32 mouse cellular contexts compared by ENCODE assay signal in the genomic region with DNA sequence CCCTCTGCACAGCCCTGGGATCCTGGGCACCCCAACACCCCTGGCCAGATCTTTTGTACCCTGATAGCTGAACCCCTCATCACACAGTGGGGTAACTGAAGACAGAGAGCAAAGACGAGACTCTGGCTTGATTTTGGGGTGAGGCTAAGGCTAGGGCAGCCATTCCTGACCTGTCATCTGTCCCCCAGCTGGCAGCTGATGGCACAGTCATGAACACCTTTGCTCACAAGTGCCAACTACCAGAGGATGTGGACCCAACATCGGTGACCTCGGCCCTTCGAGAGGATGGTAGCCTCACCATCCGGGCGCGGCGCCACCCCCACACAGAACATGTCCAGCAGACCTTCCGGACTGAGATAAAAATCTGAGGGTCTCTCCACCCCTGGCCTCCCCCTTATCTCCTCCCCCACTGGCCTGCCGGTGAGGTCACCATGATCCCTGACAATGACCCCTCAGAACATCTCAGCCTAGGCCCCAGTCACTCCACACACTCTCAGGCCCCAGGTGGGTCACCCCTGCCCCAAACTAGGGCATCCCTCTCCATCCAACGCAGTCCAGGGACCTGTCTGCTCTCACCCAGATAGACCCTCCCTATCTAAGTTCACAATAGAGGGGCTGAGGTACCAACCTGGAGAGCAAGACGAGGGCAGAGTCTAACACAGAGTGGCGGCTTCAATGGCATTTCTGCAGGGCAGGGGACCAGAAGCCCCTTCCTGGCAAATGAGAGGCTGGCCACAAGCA. TPM values are rescaled to one million over a fixed set of nuclear protein-coding genes. Genes with fewer than 3 reads are reported as not detected.
DNase-seq lines count a peak whose midpoint lies in the region; ATAC-seq and TF ChIP-seq lines count a peak whose summit lies in the region.
"Had no signal": no experiment of that assay in that cellular context is flagged by ENCODE, and none has a peak within 500 bp of the region (broad histone marks: within the 10 kb centered on the region; RNA-seq: fewer than 3 reads in every experiment).

No protein-coding gene starts in this region.

- peak overlapping the region; percentile 57 for H3K4me3 ChIP-seq in heart, embryonic 12.5 days
- peak overlapping the region; percentile 81 for H3K4me3 ChIP-seq in heart, embryonic 13.5 days
- H3K4me3 ChIP-seq in heart, embryonic 16.5 days (ENCODE audit: low read length) = peak overlapping the region; percentile 83
- H3K4me3 ChIP-seq in stomach, postnatal 0 days (ENCODE audit: low read depth, low read length) = no peak overlapping the region
- H3K4me3 ChIP-seq: midbrain, embryonic 12.5 days had no signal

- no peak for TF ChIP-seq CTCF in stomach, postnatal 0 days (IDR thresholded peaks at IDR 0.05; ENCODE audit: low read depth)

- H3K9ac ChIP-seq in heart, embryonic 12.5 days = peak overlapping the region; percentile 87
- peak overlapping the region; percentile 99 for H3K9ac ChIP-seq in heart, embryonic 13.5 days
- peak overlapping the region; percentile 98 for H3K9ac ChIP-seq in heart, embryonic 16.5 days (ENCODE audit: low read length)
- H3K9ac ChIP-seq in stomach, postnatal 0 days (ENCODE audit: low read length) = peak overlapping the region; percentile 13; the same call in 1 of the 2 replicates
- H3K9ac ChIP-seq: forebrain, postnatal 0 days; liver, postnatal 0 days; midbrain, embryonic 12.5 days had no signal

- no peak for DNase-seq in heart, adult 8-10 months (ENCODE audit: low spot score)
- DNase-seq in stomach, postnatal 0 days (ENCODE audit: low spot score) = peak; percentile 12
- DNase-seq in Muller cell, postnatal 12 days (ENCODE audit: inconsistent ontology term) = no peak
- DNase-seq in left cerebral cortex, postnatal 14 days (ENCODE audit: low spot score in 2 of 2) = no peak
- DNase-seq: adrenal gland, adult 8-10 months; cerebellum, adult 18-20 months; cerebellum, postnatal 14 days; forebrain, postnatal 0 days; kidney, adult 18-20 months; liver, postnatal 0 days; lung, postnatal 14 days; spleen, adult 18-20 months; thymus, postnatal 14 days had no signal

- H3K36me3 ChIP-seq in heart, embryonic 12.5 days = peaks cover 2% of the 10 kb centered on the region; the same call in 1 of the 2 replicates
- H3K36me3 ChIP-seq in heart, embryonic 13.5 days = peaks cover 20% of the 10 kb centered on the region
- H3K36me3 ChIP-seq in heart, embryonic 16.5 days (ENCODE audit: control insufficient read depth, insufficient read depth) = no peaks in the 10 kb centered on the region
- no peaks in the 10 kb centered on the region for H3K36me3 ChIP-seq in stomach, postnatal 0 days (ENCODE audit: control insufficient read depth, insufficient read depth, low read length)
- H3K36me3 ChIP-seq: midbrain, embryonic 12.5 days had no signal

- peak overlapping the region; percentile 99 for H3K27ac ChIP-seq in heart, embryonic 12.5 days (ENCODE audit: poor library complexity, severe bottlenecking)
- H3K27ac ChIP-seq in heart, embryonic 13.5 days (replicated peaks) = peak overlapping the region; percentile 98
- H3K27ac ChIP-seq in heart, embryonic 16.5 days (ENCODE audit: low read length) = peak overlapping the region; percentile 91
- H3K27ac ChIP-seq in stomach, postnatal 0 days (replicated peaks) = no peak overlapping the region
- H3K27ac ChIP-seq: hindbrain, postnatal 0 days; midbrain, embryonic 12.5 days had no signal

- peaks cover 55% of the 10 kb centered on the region for H3K4me1 ChIP-seq in heart, embryonic 12.5 days (replicated peaks)
- H3K4me1 ChIP-seq in heart, embryonic 13.5 days = peaks cover 73% of the 10 kb centered on the region
- H3K4me1 ChIP-seq in heart, embryonic 16.5 days (ENCODE audit: control insufficient read depth, insufficient read depth, low read length) = peaks cover 38% of the 10 kb centered on the region
- H3K4me1 ChIP-seq in stomach, postnatal 0 days (replicated peaks; ENCODE audit: control insufficient read depth, insufficient read depth) = peaks cover 6% of the 10 kb centered on the region; the same call in 1 of the 2 replicates

- TF ChIP-seq EP300 in stomach, postnatal 0 days (optimal IDR thresholded peaks at IDR 0.05) = no peak

- ATAC-seq in heart, embryonic 12.5 days (ENCODE audit: insufficient number of reproducible peaks, low FRiP score) = no peak
- no peak for ATAC-seq in heart, embryonic 13.5 days (ENCODE audit: extremely low read depth, insufficient number of reproducible peaks, low FRiP score, low TSS enrichment)
- ATAC-seq in heart, embryonic 16.5 days (replicated peaks; ENCODE audit: extremely low read depth, insufficient read depth, low FRiP score) = no peak
- no peak for ATAC-seq in stomach, postnatal 0 days (ENCODE audit: low FRiP score, low TSS enrichment)
- ATAC-seq: activated CD4-positive, CD25-positive, alpha-beta regulatory T cell, adult 4 months; forebrain, postnatal 0 days; hindbrain, postnatal 0 days; liver, postnatal 0 days had no signal

- H3K27me3 ChIP-seq in heart, embryonic 12.5 days (replicated peaks) = no peaks in the 10 kb centered on the region
- H3K27me3 ChIP-seq in heart, embryonic 13.5 days (replicated peaks) = peaks cover 5% of the 10 kb centered on the region; the same call in 1 of the 2 replicates
- no peaks in the 10 kb centered on the region for H3K27me3 ChIP-seq in heart, embryonic 16.5 days (ENCODE audit: control insufficient read depth, insufficient read depth, low read length)
- H3K27me3 ChIP-seq in stomach, postnatal 0 days (ENCODE audit: control insufficient read depth, insufficient read depth, low read length) = no peaks in the 10 kb centered on the region

- intact Hi-C loops in left cerebral cortex, postnatal 14 days (cut with DNase I) = no loop called here

- H3K4me2 ChIP-seq in heart, embryonic 12.5 days = peak overlapping the region; percentile 89
- H3K4me2 ChIP-seq in heart, embryonic 13.5 days = peak overlapping the region; percentile 90
- peak overlapping the region; percentile 76 for H3K4me2 ChIP-seq in heart, embryonic 16.5 days (ENCODE audit: low read depth, low read length)
- H3K4me2 ChIP-seq in stomach, postnatal 0 days (replicated peaks; ENCODE audit: low read depth) = no peak overlapping the region
- H3K4me2 ChIP-seq: midbrain, embryonic 12.5 days had no signal

- WGBS in heart, embryonic 12.5 days = 63% methylated on average over 13 of the region's 13 CpGs
- WGBS in heart, embryonic 13.5 days = 38% methylated on average over 13 of the region's 13 CpGs
- 64% methylated on average over 13 of the region's 13 CpGs for WGBS in heart, embryonic 16.5 days
- 90% methylated on average over 13 of the region's 13 CpGs for WGBS in stomach, postnatal 0 days

- no peaks in the 10 kb centered on the region for H3K9me3 ChIP-seq in heart, embryonic 12.5 days (replicated peaks)
- H3K9me3 ChIP-seq in heart, embryonic 13.5 days = no peaks in the 10 kb centered on the region
- no peaks in the 10 kb centered on the region for H3K9me3 ChIP-seq in heart, embryonic 16.5 days (replicated peaks; ENCODE audit: control insufficient read depth, low read length)
- H3K9me3 ChIP-seq in stomach, postnatal 0 days (ENCODE audit: control insufficient read depth, low read length) = no peaks in the 10 kb centered on the region
- H3K9me3 ChIP-seq: midbrain, embryonic 12.5 days had no signal

RNA-seq across cellular contexts. Expression of gene Hspb7, which starts 3.3 kb away (rescaled TPM):
- polyA plus RNA-seq in heart, embryonic 12.5 days (2016; fragmentation: Nextera tagmentation; extraction: Ambion mirVana) = 186 and 208 TPM in 2 replicates
- total RNA-seq in heart, adult 8-10 months (2022) = 1,000 to 10,000 TPM; 1,512 to 1,942 (median 1,609) TPM
- 183 and 184 TPM in 2 replicates for polyA plus RNA-seq in heart, embryonic 13.5 days (2015; fragmentation: Nextera tagmentation; extraction: Ambion mirVana)
- polyA plus RNA-seq in heart, embryonic 16.5 days (2015; fragmentation: Nextera tagmentation; extraction: Ambion mirVana) = 224 and 293 TPM in 2 replicates
- polyA plus RNA-seq in stomach, postnatal 0 days (2015; fragmentation: Nextera tagmentation; extraction: Ambion mirVana) = 2.3 and 3.5 TPM in 2 replicates
- under 1 TPM; 0.47 to 0.90 TPM for total RNA-seq in left cerebral cortex, postnatal 14 days (2021)
- total RNA-seq: forebrain, postnatal 0 days; hindbrain, postnatal 0 days; layer of hippocampus, postnatal 25 days; megakaryocyte, adult 5-6 weeks; MEL; neutrophil, adult 5-6 weeks had no signal
- polyA plus RNA-seq: activated CD4-positive, CD25-positive, alpha-beta regulatory T cell, adult 4 months; forebrain, embryonic 11.5 days; forebrain, postnatal 0 days; hindbrain, embryonic 11.5 days had no signal

RNA-seq across cellular contexts. Expression of gene Clcnkb, which starts 8.0 kb away (rescaled TPM):
- polyA plus RNA-seq in heart, embryonic 12.5 days (2016; fragmentation: Nextera tagmentation; extraction: Ambion mirVana) = 0.78 and 1.2 TPM in 2 replicates
- total RNA-seq in heart, adult 8-10 months (2022) = 1 to 10 TPM in 1 of 4 experiments, under 1 TPM in 3; 0.33 to 1.5 (median 0.59) TPM
- polyA plus RNA-seq in heart, embryonic 13.5 days (2015; fragmentation: Nextera tagmentation; extraction: Ambion mirVana) = 0.79 and 0.99 TPM in 2 replicates
- polyA plus RNA-seq in heart, embryonic 16.5 days (2015; fragmentation: Nextera tagmentation; extraction: Ambion mirVana) = 0.34 and 0.49 TPM in 2 replicates
- not detected in 2 replicates for polyA plus RNA-seq in stomach, postnatal 0 days (2015; fragmentation: Nextera tagmentation; extraction: Ambion mirVana)
- not detected for total RNA-seq in left cerebral cortex, postnatal 14 days (2021)
- total RNA-seq: adrenal gland, adult 8-10 months; forebrain, postnatal 0 days; layer of hippocampus, postnatal 25 days; liver, adult 2 months; megakaryocyte, adult 5-6 weeks; MEL; neutrophil, adult 5-6 weeks had no signal
- polyA plus RNA-seq: activated CD4-positive, CD25-positive, alpha-beta regulatory T cell, adult 4 months; C2C12; embryonic facial prominence, embryonic 11.5 days; forebrain, embryonic 11.5 days; forebrain, postnatal 0 days; hindbrain, embryonic 11.5 days; large intestine, adult 2 months; limb, embryonic 11.5 days; liver, adult 2 months; liver, postnatal 0 days; midbrain, embryonic 12.5 days had no signal

RNA-seq across cellular contexts. Expression of gene Srarp, which starts 12.0 kb away (rescaled TPM):
- not detected in 2 replicates for polyA plus RNA-seq in heart, embryonic 12.5 days (2016; fragmentation: Nextera tagmentation; extraction: Ambion mirVana)
- 1 to 10 TPM in 1 of 4 experiments, under 1 TPM in 3; 0.82 to 1.5 (median 0.93) TPM for total RNA-seq in heart, adult 8-10 months (2022)
- not detected in 2 replicates for polyA plus RNA-seq in heart, embryonic 13.5 days (2015; fragmentation: Nextera tagmentation; extraction: Ambion mirVana)
- polyA plus RNA-seq in heart, embryonic 16.5 days (2015; fragmentation: Nextera tagmentation; extraction: Ambion mirVana) = not detected in 2 replicates
- polyA plus RNA-seq in stomach, postnatal 0 days (2015; fragmentation: Nextera tagmentation; extraction: Ambion mirVana) = not detected in 2 replicates
- 1 to 10 TPM; 5.1 TPM for total RNA-seq in left cerebral cortex, postnatal 14 days (2021)
- total RNA-seq: liver, adult 2 months; megakaryocyte, adult 5-6 weeks; MEL; neutrophil, adult 5-6 weeks had no signal
- polyA plus RNA-seq: activated CD4-positive, CD25-positive, alpha-beta regulatory T cell, adult 4 months; C2C12; embryonic facial prominence, embryonic 11.5 days; forebrain, embryonic 11.5 days; hindbrain, embryonic 11.5 days; kidney, embryonic 16.5 days; limb, embryonic 11.5 days; liver, adult 2 months; liver, postnatal 0 days had no signal

RNA-seq across cellular contexts. Expression of gene Zbtb17, which starts 20.6 kb away (rescaled TPM):
- 24.9 and 25.3 TPM in 2 replicates for polyA plus RNA-seq in heart, embryonic 12.5 days (2016; fragmentation: Nextera tagmentation; extraction: Ambion mirVana)
- total RNA-seq in heart, adult 8-10 months (2022) = 10 to 100 TPM; 24.8 to 28.4 (median 26.5) TPM
- polyA plus RNA-seq in heart, embryonic 13.5 days (2015; fragmentation: Nextera tagmentation; extraction: Ambion mirVana) = 23.3 and 23.4 TPM in 2 replicates
- 22.2 and 26.1 TPM in 2 replicates for polyA plus RNA-seq in heart, embryonic 16.5 days (2015; fragmentation: Nextera tagmentation; extraction: Ambion mirVana)
- 13.3 and 16.8 TPM in 2 replicates for polyA plus RNA-seq in stomach, postnatal 0 days (2015; fragmentation: Nextera tagmentation; extraction: Ambion mirVana)
- 10 to 100 TPM; 31.1 to 32.6 TPM for total RNA-seq in left cerebral cortex, postnatal 14 days (2021)

RNA-seq across cellular contexts. Expression of gene Clcnka, which starts 25.3 kb away (rescaled TPM):
- 0.06 and 0.15 TPM in 2 replicates for polyA plus RNA-seq in heart, embryonic 12.5 days (2016; fragmentation: Nextera tagmentation; extraction: Ambion mirVana)
- total RNA-seq in heart, adult 8-10 months (2022) = not detected
- polyA plus RNA-seq in heart, embryonic 13.5 days (2015; fragmentation: Nextera tagmentation; extraction: Ambion mirVana) = 0.10 TPM in 1 of 2 replicates, not detected in the other
- polyA plus RNA-seq in heart, embryonic 16.5 days (2015; fragmentation: Nextera tagmentation; extraction: Ambion mirVana) = 0.11 TPM in 1 of 2 replicates, not detected in the other
- 0.08 TPM in 1 of 2 replicates, not detected in the other for polyA plus RNA-seq in stomach, postnatal 0 days (2015; fragmentation: Nextera tagmentation; extraction: Ambion mirVana)
- not detected for total RNA-seq in left cerebral cortex, postnatal 14 days (2021)
- total RNA-seq: adrenal gland, adult 8-10 months; gastrocnemius, adult 18-20 months; liver, adult 2 months; megakaryocyte, adult 5-6 weeks; MEL; neutrophil, adult 5-6 weeks had no signal
- polyA plus RNA-seq: activated CD4-positive, CD25-positive, alpha-beta regulatory T cell, adult 4 months; C2C12; large intestine, adult 2 months; liver, postnatal 0 days; midbrain, embryonic 12.5 days had no signal

Comparison
In these comparisons a context has a peak if more than half of its experiments do, and no peak if none do; other contexts are left out.
1. H3K9ac ChIP-seq: peak in every context shown above with its lines; median percentile 99 in heart, embryonic 13.5 days; 98 in heart, embryonic 16.5 days; 87 in heart, embryonic 12.5 days; 13 in stomach, postnatal 0 days.
2. RNA of gene Hspb7, which starts 3.3 kb away (polyA plus RNA-seq): 224 to 293 TPM in heart, embryonic 16.5 days, 186 to 208 TPM in heart, embryonic 12.5 days and 183 to 184 TPM in heart, embryonic 13.5 days; 2.3 to 3.5 TPM in stomach, postnatal 0 days; every median in the first group is over 10 times any median in the second.